Mouse (Mus musculus) frontal cortex, adult (tissue): ENCODE measurements around the gene Cuta.

Experiments
- ATAC-seq: cut with Nextera tagmentation; 2 replicates; pipeline ENCODE4 v1.9.2; 2017; ENCODE audit warnings: mild to moderate bottlenecking, moderate library complexity, mixed read lengths; ENCODE audit not compliant: low TSS enrichment

The Cuta gene

DNA sequence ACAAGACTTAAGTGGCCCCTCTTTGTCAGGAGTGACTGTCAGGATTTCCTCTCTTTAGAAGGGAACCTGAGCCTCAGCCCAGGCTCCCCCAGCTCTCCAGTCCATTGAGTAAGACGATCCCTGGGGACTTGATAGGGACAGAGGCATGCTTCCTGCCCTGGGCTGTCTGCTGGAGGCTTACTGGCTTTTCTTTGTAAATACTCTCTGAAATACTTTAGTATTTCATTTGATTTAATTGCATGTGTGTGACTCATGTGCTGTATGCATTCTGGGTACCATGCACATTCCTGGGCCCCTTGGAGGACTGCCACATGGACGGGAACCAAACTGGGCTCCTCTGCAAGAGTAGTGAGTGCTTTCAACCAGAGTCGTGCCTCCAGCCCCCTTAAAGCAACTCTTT, 51.4 kb downstream of the Cuta start:
- ATAC-seq, result no peak

DNA sequence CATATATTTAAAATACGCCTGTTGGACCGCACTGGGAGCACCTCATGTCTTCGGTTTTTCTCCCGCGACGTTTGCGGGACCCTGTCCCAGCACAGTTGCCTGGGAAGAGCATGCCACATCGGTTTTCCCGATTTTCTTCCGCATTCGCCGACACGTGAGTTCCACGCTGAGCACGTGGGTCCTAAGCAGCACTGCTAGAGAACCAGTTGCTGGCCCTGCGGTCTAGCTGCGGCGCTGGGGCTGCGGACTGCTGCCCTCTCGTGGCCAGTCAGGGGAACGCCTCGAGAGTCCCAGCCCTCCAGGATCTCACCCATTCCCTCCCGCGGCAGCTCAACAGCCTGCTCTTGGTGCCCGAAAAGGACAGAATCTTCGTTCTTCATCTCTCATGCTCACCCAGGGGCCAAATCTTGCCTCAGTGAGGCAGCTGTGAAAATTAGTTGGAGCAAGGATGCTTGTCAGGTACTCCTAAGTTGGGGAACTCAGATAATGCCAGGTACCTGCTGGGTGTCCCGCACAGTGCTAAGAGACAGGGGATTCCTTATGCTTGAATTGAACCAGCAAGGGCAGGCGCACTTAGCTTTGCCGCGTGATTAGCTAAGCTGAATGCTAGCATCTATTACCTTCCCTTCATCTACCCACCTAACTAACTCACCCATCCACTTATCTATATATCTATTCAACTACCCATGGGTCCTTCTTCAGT, 53.2 kb downstream of the Cuta start:
- peak; percentile 88 for ATAC-seq

DNA sequence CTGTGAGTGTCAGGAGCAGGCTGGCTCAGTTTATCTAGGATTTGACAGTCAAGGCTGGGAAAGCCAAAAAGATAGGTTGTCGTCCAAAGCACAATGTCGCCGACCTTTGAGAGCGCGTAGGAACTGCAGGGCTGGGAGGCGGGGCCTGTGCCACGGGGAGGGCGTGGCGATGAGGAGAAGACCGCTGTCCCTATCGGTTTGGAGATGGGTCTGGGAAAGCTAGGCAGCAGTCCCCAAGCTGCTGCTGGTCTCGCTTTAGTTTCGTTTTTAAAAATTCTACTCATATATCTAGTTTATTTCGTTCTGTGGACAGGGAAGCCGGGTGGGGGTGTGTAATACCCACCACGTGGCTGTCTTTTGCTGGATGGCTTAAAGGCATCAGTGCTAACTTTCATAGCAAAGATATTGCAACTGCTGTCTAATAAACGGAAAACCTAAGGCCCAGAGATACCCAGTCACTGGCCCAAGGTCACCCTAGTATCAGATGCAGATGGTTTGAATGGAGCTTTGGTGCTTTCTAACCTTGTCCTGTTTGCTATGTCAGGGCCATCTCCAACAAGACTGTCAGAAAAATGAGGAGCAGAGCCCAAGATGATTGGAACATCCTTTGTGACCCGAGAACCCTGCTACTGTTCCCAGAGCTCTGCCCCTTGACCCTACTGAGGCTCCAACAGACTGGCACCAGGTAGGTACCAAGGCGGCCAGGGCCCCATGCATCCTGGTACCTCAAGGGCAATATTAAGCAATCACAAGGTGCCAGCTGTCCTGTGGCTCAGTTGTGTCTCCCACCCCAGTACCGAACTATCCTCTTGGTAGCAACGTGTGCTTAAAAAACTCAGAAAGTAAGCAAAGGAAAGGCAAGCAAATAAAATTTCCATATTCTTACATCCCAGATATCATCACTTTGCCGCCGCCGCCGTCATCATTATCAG, 54.1 kb downstream of the Cuta start:
- ATAC-seq, result peak; percentile 70; the same call in 1 of the 2 replicates
